Mouse (Mus musculus) spleen, embryonic (tissue): ENCODE data around the gene Luc7l2.
"Not testable (repeated sequence)": the region's sequence is repeated elsewhere in the genome, so short reads cannot be mapped to it uniquely, and the experiment has no call there.

Source experiments
- CTCF ChIA-PET: fragments of 350-600 bp; sonication (Branson Sonifier 250); formaldehyde crosslinking; loops from one replicate; lab custom pipeline; 2022; lab: Charles Lee

The Luc7l2 gene

GRCm38 (mm10) chr6:38551062-38551988 is at the start of gene Luc7l2:
Gene Luc7l2 (plus strand): TSS chr6:38551334.
- CTCF ChIA-PET, result interaction anchor here (0.6 kb wide), 1 partner anchor 105 kb away, joined by 5 read pairs; no protein-coding TSS in a partner anchor

- CTCF ChIA-PET, result no interaction called here
Measured at GRCm38 (mm10) chr6:38512096-38512495, 39.0 kb upstream of the Luc7l2 start.

- CTCF ChIA-PET, result no interaction called here
Measured at GRCm38 (mm10) chr6:38512830-38513229, 38.3 kb upstream of the Luc7l2 start.

GRCm38 (mm10) chr6:38515201-38515600 is 35.9 kb upstream of the Luc7l2 start:
- CTCF ChIA-PET, result no interaction called here

- CTCF ChIA-PET, result interaction anchor here (1.2 kb wide), 1 partner anchor 8 kb away, joined by 4 read pairs; no protein-coding TSS in a partner anchor
Measured at GRCm38 (mm10) chr6:38523851-38524250, 27.3 kb upstream of the Luc7l2 start.

GRCm38 (mm10) chr6:38531211-38531820 is 19.8 kb upstream of the Luc7l2 start:
- CTCF ChIA-PET, result interaction anchor here (0.7 to 1.0 kb wide), 3 partner anchors 8 to 16 kb away, joined by 3 to 4 read pairs (median 3); no protein-coding TSS in a partner anchor

- CTCF ChIA-PET, result interaction anchor here (0.5 to 1.4 kb wide), 5 partner anchors 12 to 117 kb away, joined by 3 to 11 read pairs (median 5); no protein-coding TSS in a partner anchor
Measured at GRCm38 (mm10) chr6:38532500-38533420, 18.4 kb upstream of the Luc7l2 start.

GRCm38 (mm10) chr6:38533428-38534405 is 17.4 kb upstream of the Luc7l2 start, which contains the start of gene Fmc1:
Gene Fmc1 (plus strand): TSS chr6:38533502.
- CTCF ChIA-PET, result interaction anchor here (0.7 to 1.4 kb wide), 4 partner anchors 11 to 80 kb away, joined by 3 to 8 read pairs (median 4); no protein-coding TSS in a partner anchor

- CTCF ChIA-PET, result no interaction called here
Measured at GRCm38 (mm10) chr6:38534640-38535365, 16.3 kb upstream of the Luc7l2 start.

GRCm38 (mm10) chr6:38535366-38535690 is 15.8 kb upstream of the Luc7l2 start:
- CTCF ChIA-PET, result no interaction called here

GRCm38 (mm10) chr6:38535788-38536187 is 15.3 kb upstream of the Luc7l2 start:
- CTCF ChIA-PET, result no interaction called here

- CTCF ChIA-PET, result interaction anchor here (0.5 to 1.0 kb wide), 3 partner anchors 27 to 201 kb away, joined by 4 to 8 read pairs (median 6); no protein-coding TSS in a partner anchor
Measured at GRCm38 (mm10) chr6:38544141-38544540, 7.0 kb upstream of the Luc7l2 start.

- CTCF ChIA-PET, result interaction anchor here (0.5 kb wide), 1 partner anchor 16 kb away, joined by 3 read pairs; no protein-coding TSS in a partner anchor
Measured at GRCm38 (mm10) chr6:38547005-38547404, 4.1 kb upstream of the Luc7l2 start.

GRCm38 (mm10) chr6:38547707-38548106 is 3.4 kb upstream of the Luc7l2 start:
- CTCF ChIA-PET, result no interaction called here

GRCm38 (mm10) chr6:38548595-38548994 is 2.5 kb upstream of the Luc7l2 start:
- CTCF ChIA-PET, result not testable (repeated sequence)

GRCm38 (mm10) chr6:38549840-38550239 is 1.3 kb upstream of the Luc7l2 start:
- CTCF ChIA-PET, result interaction anchor here (0.6 kb wide), 1 partner anchor 326 kb away, joined by 3 read pairs; the partner anchor contains the start of gene Tbxas1

- CTCF ChIA-PET, result interaction anchor here (0.6 kb wide), 3 partner anchors 18 to 325 kb away, joined by 3 to 5 read pairs (median 5); partner anchors contain the start of gene Tbxas1
Measured at GRCm38 (mm10) chr6:38550250-38551061, 678 bp upstream of the Luc7l2 start.
